Mouse (Mus musculus): ENCODE results near the gene Gsta3.
"Not testable (repeated sequence)": the region's sequence is repeated elsewhere in the genome, so short reads cannot be mapped to it uniquely, and the experiment has no call there.

Gsta3 gene

DNA sequence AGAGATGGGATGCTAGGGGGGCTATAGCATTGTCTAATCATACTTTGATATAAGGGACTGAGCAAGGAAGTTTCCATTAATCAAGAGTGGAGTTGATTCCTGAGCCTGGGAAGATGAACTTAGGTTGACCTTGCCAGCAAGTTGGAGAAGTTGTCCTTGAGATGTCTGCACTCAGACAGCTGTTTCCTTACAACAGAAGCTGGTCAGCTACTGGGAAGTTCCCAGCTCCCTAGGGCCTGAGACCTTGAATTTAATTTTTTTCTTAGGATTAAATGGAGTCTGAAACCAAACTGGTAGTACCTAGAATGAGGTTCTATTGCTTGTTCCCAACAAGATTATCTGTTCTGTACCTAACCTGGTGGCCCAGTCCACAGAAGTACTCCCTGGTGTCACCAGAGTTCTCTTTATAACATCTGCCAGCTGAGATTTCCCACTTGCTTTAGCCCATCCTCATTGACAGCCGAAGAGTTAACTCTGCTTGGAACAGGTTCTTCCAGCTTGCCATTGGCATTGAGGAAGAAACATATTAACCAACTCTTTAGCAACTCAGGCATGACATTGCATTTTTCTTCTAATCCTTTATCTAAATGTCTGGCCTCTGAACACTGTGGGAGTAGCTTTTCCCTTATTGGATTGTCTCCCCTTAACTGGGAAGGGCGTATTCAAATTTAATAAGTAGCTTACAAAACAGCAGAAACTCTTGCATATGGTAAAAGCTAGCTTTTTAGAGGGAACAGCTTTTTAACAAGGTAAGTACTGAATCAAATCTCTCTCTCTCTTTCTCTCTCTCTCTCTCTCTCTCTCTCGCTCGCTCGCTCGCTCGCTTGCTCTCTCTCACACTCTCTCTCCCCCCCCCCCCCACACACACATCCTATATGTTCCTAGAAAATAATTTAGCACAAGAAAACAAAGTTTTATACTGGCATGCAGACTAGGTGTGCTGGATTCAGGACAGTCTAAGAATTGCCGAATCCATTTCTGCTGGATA, at the start of gene Gsta3:
Gsta3 (plus strand) TSS at position 679 of the 988 bp plus-strand sequence.
- no peak for DNase-seq (ENCODE audit: low spot score in 2 of 2)

DNA sequence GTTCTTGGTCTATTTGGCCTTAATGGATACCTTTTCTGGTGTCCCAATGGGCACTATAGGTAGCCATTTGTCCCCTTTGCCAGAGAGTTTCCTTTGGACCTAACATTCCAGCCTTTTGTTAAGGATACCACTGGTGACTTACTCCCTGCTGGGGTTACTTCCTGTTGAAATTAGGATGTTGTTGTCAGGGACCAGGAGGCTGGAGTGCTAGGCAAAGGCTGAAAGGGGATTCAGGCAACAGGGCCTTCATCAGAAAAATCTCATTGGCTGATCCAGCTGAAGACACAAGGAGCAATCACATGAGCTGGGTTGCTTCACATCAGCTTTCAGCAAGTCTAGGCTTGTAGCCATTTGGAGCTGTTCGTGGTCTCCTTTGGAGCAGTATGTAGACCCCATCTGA, 34.1 kb upstream of the Gsta3 start:
- DNase-seq (ENCODE audit: low spot score in 2 of 2) = no peak

DNA sequence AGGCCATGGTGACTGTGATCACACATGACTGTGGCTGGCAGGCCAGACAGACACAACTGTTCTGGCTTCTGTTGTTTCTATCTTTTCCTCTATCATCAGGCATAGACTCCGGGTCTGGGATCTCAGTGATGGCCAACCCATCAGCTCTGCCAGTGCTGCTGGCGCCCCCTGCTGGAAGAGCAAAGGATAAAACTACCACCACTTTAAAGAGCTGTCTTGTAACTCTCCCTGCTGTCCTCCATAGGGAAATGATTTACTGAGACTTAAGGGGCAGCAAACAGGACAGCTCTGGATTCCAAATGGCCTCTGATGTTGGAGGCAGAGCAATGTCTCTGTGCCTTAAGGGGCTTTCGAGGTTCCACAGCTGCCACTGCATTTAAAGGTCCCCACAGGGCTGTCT, 26.9 kb upstream of the Gsta3 start:
- not testable (repeated sequence) for DNase-seq (ENCODE audit: low spot score in 2 of 2)

DNA sequence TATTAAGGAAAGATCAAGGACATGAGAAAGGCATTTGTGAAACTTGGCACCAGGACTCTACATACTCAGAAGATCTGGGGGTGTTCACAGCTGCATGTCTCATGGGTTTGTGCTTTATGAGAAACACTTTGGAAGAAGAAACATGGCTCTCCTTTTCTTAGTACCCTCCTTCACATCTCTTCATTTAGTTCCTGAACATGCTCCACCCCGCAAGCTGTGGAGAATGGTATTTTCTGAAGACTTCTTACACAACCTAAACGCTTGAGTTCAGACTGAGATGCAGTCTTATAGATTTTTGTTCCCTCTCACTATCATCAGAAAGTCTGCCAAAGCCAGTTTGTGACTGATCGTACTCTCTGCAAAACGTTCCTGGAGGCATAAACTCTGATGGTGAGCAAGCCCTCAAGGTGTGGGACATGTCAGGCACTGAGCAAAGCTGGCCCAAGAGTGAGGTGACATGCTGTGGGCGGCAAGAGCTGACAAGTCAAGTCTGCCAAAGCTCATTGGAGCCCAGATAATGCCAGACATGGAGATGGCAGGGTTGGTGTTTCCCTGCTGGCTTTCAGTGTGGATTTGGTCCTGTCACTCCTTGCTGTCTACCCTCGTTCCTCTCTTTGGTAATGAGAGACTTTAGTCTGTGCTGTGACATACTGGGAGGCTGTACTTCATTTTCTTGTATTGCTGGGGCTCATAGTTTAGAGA, 26.2 kb upstream of the Gsta3 start:
- DNase-seq (ENCODE audit: low spot score in 2 of 2) = peak in 1 of 2 experiments; percentile 47

DNA sequence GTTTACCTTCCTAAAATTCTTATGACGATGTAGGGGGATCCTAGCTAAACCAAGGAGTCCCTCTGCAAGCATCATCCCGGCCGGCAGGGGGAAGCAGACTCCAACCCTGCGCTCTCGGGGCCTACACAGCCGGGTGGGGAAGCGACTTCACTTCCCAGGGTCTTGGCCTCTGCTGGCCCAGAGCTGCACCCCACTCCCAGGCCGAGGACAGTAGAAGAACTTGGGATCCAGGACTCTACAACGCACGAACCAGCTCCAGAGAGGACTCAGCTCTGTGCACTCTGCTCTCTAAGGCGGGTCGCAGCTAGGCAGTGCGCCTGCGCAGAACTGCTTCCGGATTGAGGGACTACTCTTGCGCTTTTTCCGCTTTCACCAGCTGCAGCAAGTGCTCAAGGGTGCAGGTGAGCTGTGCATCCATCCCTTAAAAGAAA, 21.9 kb upstream of the Gsta3 start, which contains the start of gene Tmem14a:
Tmem14a (plus strand) TSS at position 87 of the 431 bp plus-strand sequence.
- DNase-seq (ENCODE audit: low spot score in 2 of 2) = peak; percentile 81 to 82

DNA sequence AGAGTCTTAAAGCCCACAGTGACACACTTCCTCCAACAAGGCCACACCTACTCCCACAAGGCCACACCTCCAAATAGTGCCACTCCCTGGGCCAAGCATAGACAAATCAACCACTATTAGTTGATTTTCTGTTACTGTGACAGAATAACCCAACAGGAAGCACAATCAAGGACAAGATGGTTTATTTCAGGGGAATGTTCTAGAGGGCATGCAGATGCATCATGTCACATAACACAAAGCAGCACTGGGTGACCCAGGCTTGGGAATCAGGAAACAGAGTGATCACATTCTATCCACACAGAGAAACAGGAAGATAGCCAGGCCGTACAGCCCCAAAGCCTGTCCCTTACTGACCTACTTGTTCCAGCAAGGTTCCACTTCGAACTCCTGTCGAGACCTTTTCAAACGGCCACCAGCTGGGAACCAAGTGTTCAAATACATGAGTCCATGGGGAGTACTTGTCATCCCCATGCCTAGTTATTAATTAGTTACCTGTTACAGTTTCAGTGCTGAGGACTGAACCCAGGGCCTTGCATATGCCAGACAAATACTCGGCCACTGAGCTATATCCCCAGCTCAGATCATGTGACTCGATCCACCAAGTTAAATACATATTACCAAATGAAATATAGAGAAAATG, 12.5 kb upstream of the Gsta3 start:
- DNase-seq (ENCODE audit: low spot score in 2 of 2) = no peak

DNA sequence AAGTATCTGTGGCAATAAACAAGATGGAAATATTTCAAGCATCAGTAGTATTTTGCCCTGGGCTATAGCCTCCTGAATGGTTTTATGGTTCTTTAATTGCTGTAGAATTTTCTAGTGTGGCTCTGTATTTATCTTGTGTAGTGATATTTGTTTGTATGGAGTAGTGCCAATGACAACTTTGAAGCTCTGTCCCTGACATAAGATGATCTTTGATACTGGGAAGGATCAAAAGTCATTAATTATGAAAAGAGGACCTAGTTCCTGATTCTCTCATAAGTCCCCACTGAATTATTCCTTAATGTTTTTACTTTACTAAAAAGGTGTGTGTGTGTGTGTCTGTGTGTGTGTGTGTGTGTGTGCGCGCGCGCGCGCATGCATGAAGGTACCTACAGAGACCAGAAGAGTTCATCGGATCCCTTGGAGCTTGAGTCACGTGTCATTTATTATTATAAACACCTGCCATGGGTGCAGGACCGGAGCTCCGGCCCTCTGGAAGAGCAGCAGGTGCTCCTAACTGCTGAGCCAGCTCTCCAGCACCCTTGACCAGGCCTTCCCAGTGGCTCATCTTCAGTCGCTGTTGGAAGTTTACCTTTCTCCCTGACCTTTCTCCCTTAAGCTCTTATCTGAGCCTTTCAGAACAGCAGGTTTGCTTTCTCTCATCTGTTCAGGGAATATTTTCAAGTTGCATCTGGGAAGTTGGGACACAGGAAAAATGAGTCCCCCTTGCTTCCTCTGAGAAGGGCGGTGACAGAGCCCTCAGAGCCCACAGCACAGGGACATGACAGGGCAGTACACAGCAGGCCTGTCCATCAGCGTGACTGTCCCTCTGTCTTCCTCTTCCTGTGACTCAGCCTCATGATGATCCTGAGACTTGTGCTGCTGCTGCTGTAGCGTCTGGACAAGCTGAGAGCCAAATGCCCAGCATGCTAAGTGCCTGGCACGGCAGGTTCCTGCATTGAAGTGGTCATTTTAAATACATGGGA, 11.4 kb upstream of the Gsta3 start:
- not testable (repeated sequence) for DNase-seq (ENCODE audit: low spot score in 2 of 2)

DNA sequence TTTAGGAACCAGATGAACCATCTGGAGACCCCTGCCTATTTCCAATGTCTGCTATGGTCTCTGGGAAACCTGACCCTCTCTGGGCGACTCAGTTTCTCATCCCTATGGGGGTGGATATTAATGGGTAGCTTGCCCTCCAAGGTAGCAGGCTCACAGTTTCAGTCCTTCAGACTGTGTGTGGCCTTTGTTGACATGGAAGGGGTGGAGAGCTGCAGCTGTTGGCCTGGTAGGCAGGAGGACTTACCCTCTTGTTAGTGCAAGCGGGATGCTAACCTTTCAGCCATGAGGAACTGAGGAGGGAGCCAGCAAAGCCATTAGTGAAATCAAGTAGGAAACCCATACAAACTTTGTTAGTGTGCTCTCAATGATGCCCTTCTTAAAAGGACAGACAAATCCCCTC, 10.0 kb upstream of the Gsta3 start:
- no peak for DNase-seq (ENCODE audit: low spot score in 2 of 2)

DNA sequence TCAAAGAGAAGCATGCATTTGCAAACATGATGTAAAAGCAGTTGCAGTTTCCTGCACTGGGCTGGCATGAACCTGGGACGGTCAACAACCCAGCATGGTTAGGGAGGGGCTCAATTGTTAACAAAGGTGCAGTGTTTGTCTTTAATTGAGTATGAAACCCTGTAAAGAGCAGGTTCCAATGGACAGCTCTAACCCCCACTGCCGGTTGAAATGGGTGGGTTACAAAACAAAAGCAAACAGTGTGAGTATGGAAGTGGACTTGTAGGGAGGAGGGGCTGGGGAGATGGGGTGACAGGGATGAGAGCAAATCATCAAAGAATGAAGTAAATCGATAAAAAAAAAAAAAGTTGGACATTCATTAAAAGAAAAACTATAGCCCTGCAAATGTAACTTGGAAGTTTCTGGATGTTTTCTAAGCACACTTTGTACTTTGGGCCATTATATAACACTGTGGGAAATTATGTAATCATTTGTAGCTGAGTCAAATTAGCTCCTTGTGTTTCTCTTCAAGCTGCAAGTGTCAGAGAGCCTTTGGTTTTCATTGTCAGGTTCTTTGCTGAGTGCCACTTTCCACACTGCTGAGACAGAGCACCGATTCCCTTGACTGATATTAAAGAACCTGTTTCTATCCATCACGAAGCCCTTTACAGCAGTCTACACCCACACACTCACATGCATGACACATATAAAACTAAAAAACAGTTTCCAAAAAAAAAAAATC, 8.5 kb upstream of the Gsta3 start:
- peak in 1 of 2 experiments; percentile 34 for DNase-seq (ENCODE audit: low spot score in 2 of 2)

DNA sequence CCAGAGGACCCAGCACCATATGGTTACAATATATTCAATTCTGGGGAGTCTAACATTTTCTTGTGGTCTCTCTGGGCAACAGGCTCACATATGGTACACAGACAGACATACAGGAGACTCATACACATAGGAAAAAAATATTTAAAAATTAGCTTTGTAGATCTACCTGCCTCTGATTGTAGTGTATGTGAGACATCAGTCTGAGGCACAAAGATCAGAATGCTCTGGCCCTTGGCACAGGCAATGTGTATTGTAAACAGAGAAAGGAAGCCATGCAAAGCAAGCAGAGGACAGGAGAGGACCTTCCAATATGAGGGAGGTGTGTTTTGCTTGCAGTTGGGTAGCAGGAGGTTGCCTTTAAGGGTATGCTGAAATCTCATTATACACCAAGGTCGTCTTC, 7.9 kb upstream of the Gsta3 start:
- DNase-seq (ENCODE audit: low spot score in 2 of 2) = no peak

DNA sequence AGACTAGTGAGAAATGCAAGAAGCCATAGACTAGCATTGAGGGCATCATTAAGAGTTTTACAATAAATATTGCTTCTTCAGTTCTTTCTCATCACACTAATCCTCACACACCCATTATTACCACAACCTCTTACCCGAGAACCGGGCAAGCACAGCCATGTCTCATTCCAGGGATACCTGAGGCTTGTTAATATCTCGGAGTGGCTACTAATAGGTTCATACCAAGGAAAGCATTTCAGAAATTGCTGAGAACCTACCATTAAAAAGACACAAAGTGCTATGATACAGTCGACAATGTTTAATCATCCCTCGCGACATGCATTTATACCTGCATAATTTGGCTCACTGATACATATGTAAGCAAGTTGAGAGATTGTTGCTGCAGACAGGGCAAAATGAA, 5.0 kb upstream of the Gsta3 start:
- DNase-seq (ENCODE audit: low spot score in 2 of 2) = no peak

DNA sequence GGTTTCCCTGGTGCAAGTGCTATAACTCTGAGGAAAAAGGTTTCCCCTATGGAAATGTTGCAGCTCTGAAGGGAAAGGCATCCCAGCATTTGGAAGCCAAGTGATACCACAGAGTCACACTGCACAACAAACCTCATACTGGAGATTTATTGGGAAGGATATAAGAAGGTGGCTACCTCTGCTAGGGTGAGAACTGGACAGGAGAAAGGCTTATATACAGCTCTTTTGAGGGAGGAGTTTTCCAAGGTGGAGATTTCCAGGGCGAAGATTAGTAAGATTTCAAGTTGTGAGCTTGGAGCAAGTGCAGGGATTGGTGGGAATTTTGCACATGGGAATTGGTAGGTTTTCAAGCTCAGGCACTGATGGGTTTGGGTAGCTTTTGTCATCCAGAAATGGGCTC, 707 bp downstream of the Gsta3 start:
- DNase-seq (ENCODE audit: low spot score in 2 of 2) = no peak

DNA sequence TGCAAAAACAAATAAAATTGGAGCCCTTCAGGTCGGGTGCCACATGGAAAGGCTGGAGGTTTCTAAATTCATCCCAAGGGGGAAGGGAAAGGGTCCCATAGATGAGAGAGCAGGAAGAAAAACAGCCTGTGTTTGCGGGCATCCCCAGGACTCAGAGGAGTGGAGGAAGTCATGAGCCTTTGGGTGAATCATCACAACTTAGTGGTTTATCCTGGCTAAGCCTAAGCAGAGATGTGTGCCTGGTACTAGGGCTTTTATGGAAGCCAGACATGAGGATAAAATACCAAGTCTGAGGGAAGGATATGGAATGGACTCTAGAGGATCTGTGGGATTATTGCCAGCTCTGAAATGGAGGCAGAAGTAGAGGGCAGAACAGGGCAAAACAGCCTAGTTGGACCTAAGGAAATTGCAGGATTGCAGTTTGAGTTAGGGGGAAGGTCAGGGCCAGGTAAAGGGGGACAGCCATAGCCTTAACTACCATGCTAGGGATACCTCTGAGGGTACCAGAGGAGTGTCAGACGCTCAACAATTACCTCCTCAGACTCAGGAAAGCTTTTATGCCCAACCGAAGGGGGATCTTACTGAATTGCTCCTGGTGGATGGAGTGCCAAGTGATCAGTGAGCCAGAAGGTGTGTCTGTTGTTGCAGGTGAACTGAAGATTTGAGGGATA, 4.0 kb downstream of the Gsta3 start:
- no peak for DNase-seq (ENCODE audit: low spot score in 2 of 2)

DNA sequence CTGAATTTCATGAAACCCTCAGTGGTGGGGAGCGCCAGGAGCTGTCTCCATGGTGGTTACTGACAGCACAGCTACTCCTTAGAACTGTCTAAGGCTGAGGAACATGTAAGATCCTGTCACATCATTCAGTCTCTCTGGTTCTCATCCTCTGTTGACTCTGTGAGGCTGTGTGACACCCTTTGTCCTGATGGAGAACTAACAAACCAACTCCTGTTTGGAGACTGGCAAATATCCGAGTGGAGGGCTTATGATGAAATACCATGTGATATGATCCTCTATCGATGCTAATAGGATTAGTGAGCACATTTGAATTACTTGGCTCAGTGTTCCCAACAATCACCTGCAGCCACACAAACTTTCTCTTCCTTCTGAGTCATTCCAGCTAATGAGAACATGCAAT, 5.7 kb downstream of the Gsta3 start:
- no peak for DNase-seq (ENCODE audit: low spot score in 2 of 2)

DNA sequence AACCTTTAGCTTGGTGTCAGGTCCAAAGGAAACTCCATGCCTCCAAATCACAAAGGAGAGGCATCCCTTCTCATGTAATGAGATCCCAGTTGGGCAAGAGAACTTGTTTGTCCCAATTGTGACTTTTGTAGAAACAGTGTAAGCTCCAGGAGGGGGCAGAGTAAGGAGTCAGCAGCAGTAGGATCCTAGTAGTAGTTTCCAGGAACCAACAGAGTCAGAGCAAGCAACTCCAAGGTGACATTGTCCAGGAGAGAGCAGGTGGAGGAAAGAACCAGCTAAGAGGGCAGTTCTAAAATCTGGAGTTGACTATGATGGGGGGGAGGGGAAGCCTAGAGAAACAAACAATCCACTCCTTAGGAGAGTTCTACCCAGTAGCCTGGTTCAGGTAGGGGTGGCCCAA, 7.5 kb downstream of the Gsta3 start:
- no peak for DNase-seq (ENCODE audit: low spot score in 2 of 2)

DNA sequence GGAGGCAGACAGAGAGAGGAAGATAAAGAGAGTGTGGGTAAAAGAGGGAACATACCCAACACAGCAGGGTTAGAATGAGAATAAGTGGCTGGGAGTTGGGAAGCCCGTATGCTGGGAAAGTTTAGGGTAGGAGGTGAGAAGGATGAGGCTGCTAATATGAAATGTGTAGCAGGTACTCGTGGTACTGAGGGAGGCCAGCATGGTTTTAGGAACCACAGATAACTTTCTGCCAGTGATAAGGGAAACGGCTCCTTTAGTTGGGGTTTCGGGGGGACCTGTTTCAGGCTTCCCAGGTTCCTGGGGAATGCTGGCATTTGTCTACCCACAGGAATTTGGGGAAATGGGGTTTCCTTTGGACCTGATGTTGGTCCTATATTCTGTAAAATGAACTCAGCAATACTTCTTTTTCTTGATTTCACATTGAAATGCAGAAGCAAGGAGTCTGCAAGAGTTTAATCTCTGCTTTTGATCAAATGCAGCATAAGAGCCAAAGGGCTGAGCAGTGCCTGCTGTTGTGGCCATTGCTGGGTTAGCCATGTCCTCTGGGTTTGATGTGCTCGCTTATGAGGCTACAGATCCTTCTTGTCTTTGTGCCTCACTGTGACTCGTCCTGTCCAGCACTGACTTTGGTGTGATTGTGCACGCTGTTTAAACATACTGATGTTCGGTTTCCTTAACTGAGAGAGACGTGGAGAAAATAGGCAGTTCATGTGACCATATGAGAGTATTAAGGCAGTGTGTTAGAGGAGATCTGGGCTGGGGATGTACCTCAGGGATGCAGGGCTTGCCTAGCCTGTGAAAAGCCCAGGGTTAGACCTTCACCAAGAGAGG, 8.4 kb downstream of the Gsta3 start:
- DNase-seq (ENCODE audit: low spot score in 2 of 2) = no peak

DNA sequence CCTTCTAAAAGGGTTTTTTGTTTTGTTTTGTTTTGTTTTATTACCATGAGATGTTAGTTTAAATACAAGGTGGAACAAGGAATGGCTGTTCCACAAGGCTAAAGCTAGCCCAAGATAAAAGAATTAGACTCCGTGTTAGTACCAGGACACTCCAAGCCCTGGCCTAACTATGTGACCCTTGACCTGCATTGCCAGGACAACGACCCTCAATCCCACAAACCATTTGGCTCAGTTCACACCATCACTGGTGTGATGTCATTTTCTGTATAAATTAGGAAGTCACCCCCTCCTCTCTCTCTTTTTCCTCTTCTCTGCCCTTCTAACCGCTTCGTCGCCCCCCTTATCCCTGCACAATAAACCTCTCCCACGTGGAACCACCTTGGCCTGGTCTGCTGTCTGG, 11.3 kb downstream of the Gsta3 start:
- DNase-seq (ENCODE audit: low spot score in 2 of 2) = no peak

DNA sequence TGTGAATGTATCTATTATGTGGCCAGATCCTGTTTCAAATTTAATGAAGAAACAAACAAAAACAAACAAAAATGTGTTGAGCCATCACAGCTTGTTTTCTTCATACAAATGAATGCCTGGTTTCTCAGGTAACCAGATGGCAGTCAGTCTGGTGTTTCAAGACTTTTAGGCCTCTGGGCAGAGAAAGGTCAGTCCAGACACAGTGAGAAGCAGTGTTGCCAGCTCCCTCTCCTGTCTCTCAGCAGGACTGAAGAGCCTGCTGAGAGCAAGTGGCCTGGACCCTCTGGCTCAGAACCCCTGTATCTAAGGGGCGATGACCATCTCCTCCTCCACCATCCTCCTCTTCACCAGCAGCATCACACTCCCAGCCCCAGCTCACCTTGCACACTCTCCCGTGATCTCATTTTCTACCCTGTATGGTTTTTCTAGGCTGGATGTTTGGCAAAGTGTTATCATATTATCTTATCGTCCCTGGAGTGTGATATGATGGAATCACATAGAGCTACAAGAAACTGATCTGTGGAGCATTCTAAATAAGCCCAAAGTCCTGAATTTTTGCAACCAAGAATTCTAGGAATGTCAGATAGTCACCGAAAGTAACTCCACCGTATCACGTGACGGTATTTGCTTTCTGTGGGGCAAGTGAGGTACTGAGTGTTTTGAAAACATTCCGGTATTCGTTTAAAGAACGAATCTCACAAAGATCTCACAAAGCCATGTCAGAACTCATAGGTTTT, 12.3 kb downstream of the Gsta3 start:
- no peak for DNase-seq (ENCODE audit: low spot score in 2 of 2)
